11 mouse cellular contexts compared by ENCODE assay signal in genomic region chr6:83435174-83435573, GRCm38 (mm10). TPM values are rescaled to one million over a fixed set of nuclear protein-coding genes. Genes with fewer than 3 reads are reported as not detected.
DNase-seq lines count a peak whose midpoint lies in the region; ATAC-seq lines count a peak whose summit lies in the region.
"Had no signal": no experiment of that assay in that cellular context is flagged by ENCODE, and none has a peak within 500 bp of the region (broad histone marks: within the 10 kb centered on the region; RNA-seq: fewer than 3 reads in every experiment).

No protein-coding gene starts in this region.

- H3K4me1 ChIP-seq in hindbrain, embryonic 10.5 days (replicated peaks) = peaks cover 76% of the 10 kb centered on the region
- H3K4me1 ChIP-seq in hindbrain, embryonic 16.5 days (ENCODE audit: control insufficient read depth, insufficient read depth, low read depth, low read length) = peaks cover 46% of the 10 kb centered on the region
- H3K4me1 ChIP-seq in embryonic facial prominence, embryonic 13.5 days = peaks cover 87% of the 10 kb centered on the region
- peaks cover 82% of the 10 kb centered on the region for H3K4me1 ChIP-seq in midbrain, embryonic 16.5 days (ENCODE audit: control insufficient read depth, insufficient read depth, low read length)

- no peak for ATAC-seq in hindbrain, embryonic 16.5 days
- ATAC-seq in embryonic facial prominence, embryonic 13.5 days (ENCODE audit: insufficient number of reproducible peaks, insufficient read depth, low FRiP score, low TSS enrichment, low read depth) = no peak
- no peak for ATAC-seq in midbrain, embryonic 16.5 days
- ATAC-seq in CD4-positive, CD25-positive, alpha-beta regulatory T cell, adult 4 months = no peak

- H3K9ac ChIP-seq in hindbrain, embryonic 16.5 days (ENCODE audit: low read depth, low read length) = no peak overlapping the region
- H3K9ac ChIP-seq in embryonic facial prominence, embryonic 13.5 days = peak overlapping the region; percentile 6; the same call in 1 of the 2 replicates
- H3K9ac ChIP-seq in midbrain, embryonic 16.5 days (ENCODE audit: low read depth, low read length) = no peak overlapping the region
- H3K9ac ChIP-seq: hindbrain, embryonic 15.5 days had no signal

- peak overlapping the region; percentile 84 for H3K27ac ChIP-seq in hindbrain, embryonic 10.5 days
- no peak overlapping the region for H3K27ac ChIP-seq in hindbrain, embryonic 16.5 days (ENCODE audit: low read depth, low read length)
- 0 out of 2 replicates have a peak overlapping the region, but pooled peaks have one; percentile 11 for H3K27ac ChIP-seq in embryonic facial prominence, embryonic 13.5 days
- 0 out of 2 replicates have a peak overlapping the region, but pooled peaks have one; percentile 12 for H3K27ac ChIP-seq in midbrain, embryonic 16.5 days (ENCODE audit: low read length)
- H3K27ac ChIP-seq: hindbrain, embryonic 15.5 days; macrophage had no signal

- H3K4me2 ChIP-seq in hindbrain, embryonic 16.5 days (ENCODE audit: low read length) = no peak overlapping the region
- no peak overlapping the region for H3K4me2 ChIP-seq in embryonic facial prominence, embryonic 13.5 days
- no peak overlapping the region for H3K4me2 ChIP-seq in midbrain, embryonic 16.5 days (ENCODE audit: low read length)
- H3K4me2 ChIP-seq: hindbrain, embryonic 15.5 days had no signal

- no peaks in the 10 kb centered on the region for H3K9me3 ChIP-seq in hindbrain, embryonic 10.5 days
- no peaks in the 10 kb centered on the region for H3K9me3 ChIP-seq in hindbrain, embryonic 16.5 days (ENCODE audit: control insufficient read depth, low read length)
- no peaks in the 10 kb centered on the region for H3K9me3 ChIP-seq in embryonic facial prominence, embryonic 13.5 days
- no peaks in the 10 kb centered on the region for H3K9me3 ChIP-seq in midbrain, embryonic 16.5 days (replicated peaks; ENCODE audit: control insufficient read depth, low read length, poor library complexity, severe bottlenecking)
- H3K9me3 ChIP-seq: hindbrain, embryonic 15.5 days had no signal

- DNase-seq in hindbrain, embryonic 10.5 days (ENCODE audit: low spot score) = peak; percentile 51
- peak; percentile 87 to 95 for DNase-seq in adrenal gland, adult (ENCODE audit: inconsistent age in 2 of 2, low spot score in 1 of 2)
- no peak for DNase-seq in spleen, adult 12 weeks (ENCODE audit: low spot score)
- no peak for DNase-seq in right cerebral cortex, postnatal 36 days (ENCODE audit: low spot score in 2 of 2)
- DNase-seq: spleen, adult 18-20 months had no signal

- H3K4me3 ChIP-seq in hindbrain, embryonic 10.5 days = 0 out of 2 replicates have a peak overlapping the region, but pooled peaks have one; percentile 21
- no peak overlapping the region for H3K4me3 ChIP-seq in hindbrain, embryonic 16.5 days (ENCODE audit: low read length)
- H3K4me3 ChIP-seq in embryonic facial prominence, embryonic 13.5 days = no peak overlapping the region
- H3K4me3 ChIP-seq in midbrain, embryonic 16.5 days (ENCODE audit: low read depth, low read length) = no peak overlapping the region
- H3K4me3 ChIP-seq: hindbrain, embryonic 15.5 days had no signal

- 36% methylated on average over 5 of the region's 5 CpGs for WGBS in hindbrain, embryonic 10.5 days
- 29% methylated on average over 5 of the region's 5 CpGs for WGBS in hindbrain, embryonic 16.5 days
- WGBS in embryonic facial prominence, embryonic 13.5 days = 43% methylated on average over 5 of the region's 5 CpGs
- 8% methylated on average over 5 of the region's 5 CpGs for whole genome bisulfite sequencing in midbrain, embryonic 16.5 days

- H3K36me3 ChIP-seq in hindbrain, embryonic 10.5 days = peaks cover 83% of the 10 kb centered on the region
- H3K36me3 ChIP-seq in hindbrain, embryonic 16.5 days (ENCODE audit: control insufficient read depth, insufficient read depth, low read length) = no peaks in the 10 kb centered on the region
- H3K36me3 ChIP-seq in embryonic facial prominence, embryonic 13.5 days = peaks cover 41% of the 10 kb centered on the region
- peaks cover 3% of the 10 kb centered on the region; the same call in 1 of the 2 replicates for H3K36me3 ChIP-seq in midbrain, embryonic 16.5 days (ENCODE audit: control insufficient read depth, insufficient read depth, low read length)
- H3K36me3 ChIP-seq: hindbrain, embryonic 15.5 days had no signal

- no peaks in the 10 kb centered on the region for H3K27me3 ChIP-seq in hindbrain, embryonic 10.5 days (ENCODE audit: insufficient read depth, poor library complexity, severe bottlenecking)
- no peaks in the 10 kb centered on the region for H3K27me3 ChIP-seq in hindbrain, embryonic 16.5 days (replicated peaks; ENCODE audit: control insufficient read depth, insufficient read depth, low read length)
- no peaks in the 10 kb centered on the region for H3K27me3 ChIP-seq in embryonic facial prominence, embryonic 13.5 days
- no peaks in the 10 kb centered on the region for H3K27me3 ChIP-seq in midbrain, embryonic 16.5 days (ENCODE audit: control insufficient read depth, insufficient read depth, low read depth, low read length)
- H3K27me3 ChIP-seq: hindbrain, embryonic 15.5 days had no signal

RNA-seq across cellular contexts. Expression of gene Tet3, which starts 23.7 kb away (rescaled TPM):
- polyA plus RNA-seq in hindbrain, embryonic 10.5 days (2016; fragmentation: Nextera tagmentation; extraction: Ambion mirVana) = 51.1 and 56.5 TPM in 2 replicates
- polyA plus RNA-seq in hindbrain, embryonic 16.5 days (2015; fragmentation: Nextera tagmentation; extraction: Ambion mirVana) = 51.4 and 62.2 TPM in 2 replicates
- 47.0 and 59.6 TPM in 2 replicates for polyA plus RNA-seq in embryonic facial prominence, embryonic 13.5 days (2015; fragmentation: Nextera tagmentation; extraction: Ambion mirVana)
- 51.9 and 53.2 TPM in 2 replicates for polyA plus RNA-seq in midbrain, embryonic 16.5 days (2015; fragmentation: Nextera tagmentation; extraction: Ambion mirVana)
- 10 to 100 TPM; 18.5 to 20.8 TPM for polyA plus RNA-seq in CD4-positive, CD25-positive, alpha-beta regulatory T cell, adult 4 months (2017; shearing (Covaris generic))

Comparison
In these comparisons a context has a peak if more than half of its experiments do, and no peak if none do; other contexts are left out.
1. DNase-seq: peak in hindbrain, embryonic 10.5 days (single experiment) and adrenal gland, adult (2 of 2); none in spleen, adult 12 weeks (single experiment) and right cerebral cortex, postnatal 36 days (0 of 2).